Mouse (Mus musculus): Measurements from ENCODE around the gene Acot13.

- no peak for TF ChIP-seq TAL1 (conservative IDR thresholded peaks at IDR 0.05; ENCODE audit: low read depth, low read length)
- TF ChIP-seq CTCF (IDR thresholded peaks at IDR 0.05; ENCODE audit: low read depth, low read length) = no peak
- TF ChIP-seq POLR2AphosphoS5 (IDR thresholded peaks at IDR 0.05; ENCODE audit: insufficient replicate concordance, low read depth, low read length) = no peak
- TF ChIP-seq GATA1 (IDR thresholded peaks at IDR 0.05; ENCODE audit: borderline replicate concordance, low read length) = no peak
- TF ChIP-seq GATA2 (IDR thresholded peaks at IDR 0.05; ENCODE audit: borderline replicate concordance, low read depth, low read length) = no peak
Observed at GRCm38 (mm10) chr13:24879359-24880040, 48.2 kb upstream of the Acot13 start.

Measured in G1E (cell line).